Mouse (Mus musculus) hindbrain, embryonic 14.5 days (tissue): ENCODE results near the gene Apold1. TPM values are rescaled to one million over a fixed set of nuclear protein-coding genes. Genes with fewer than 3 reads are reported as not detected.

Experiments
- ATAC-seq: fragments of 200-750 bp; cut with Nextera tagmentation; 2 replicates; pipeline ENCODE4 v1.8.0; 2017; ENCODE audit warnings: moderate number of reproducible peaks, mild to moderate bottlenecking, moderate TSS enrichment, moderate library complexity; ENCODE audit not compliant: low FRiP score
- DNase-seq: peaks from one replicate; pipeline ENCODE4 v3.0.0-alpha.2; 2015; ENCODE audit warnings: low spot score
- H3K27ac ChIP-seq: fragments of 300-500 bp; sonication (generic); 2 replicates; pipeline ENCODE4 v1.5.1; 2014; ENCODE audit warnings: mild to moderate bottlenecking, moderate library complexity
- H3K27me3 ChIP-seq: fragments of 300-500 bp; sonication (generic); 2 replicates; pipeline ENCODE4 v1.6.1; 2014; ENCODE audit warnings: mild to moderate bottlenecking, low read length, mixed read lengths; ENCODE audit not compliant: control insufficient read depth, insufficient read depth
- H3K36me3 ChIP-seq: fragments of 300-500 bp; sonication (generic); replicated peaks from 2 replicates; pipeline ENCODE4 v1.6.1; 2014; ENCODE audit not compliant: control insufficient read depth, insufficient read depth
- H3K4me1 ChIP-seq: fragments of 300-500 bp; sonication (generic); replicated peaks from 2 replicates; pipeline ENCODE4 v1.6.1; 2014; ENCODE audit warnings: antibody characterized with exemption, low read length, mixed read lengths; ENCODE audit not compliant: control insufficient read depth, insufficient read depth
- H3K4me2 ChIP-seq: fragments of 300-500 bp; sonication (generic); replicated peaks from 2 replicates; pipeline ENCODE4 v1.6.1; 2014; ENCODE audit warnings: mild to moderate bottlenecking, moderate library complexity
- H3K4me3 ChIP-seq: fragments of 300-500 bp; sonication (generic); replicated peaks from 2 replicates; pipeline ENCODE4 v1.5.1; 2014; ENCODE audit warnings: mild to moderate bottlenecking, low read length
- H3K9ac ChIP-seq: fragments of 300-500 bp; sonication (generic); 2 replicates; pipeline ENCODE4 v1.6.1; 2014
- H3K9me3 ChIP-seq: fragments of 300-500 bp; sonication (generic); 2 replicates; pipeline ENCODE4 v1.6.1; 2016; ENCODE audit warnings: low read length; ENCODE audit not compliant: control insufficient read depth
- WGBS: fragments of 180-500 bp; shearing (Covaris S2); extraction: QIAGEN DNeasy Blood & Tissue Kit; methylation state at CpG from one replicate; pipeline ENCODE4 v1.1.7; 2014; 5-methylcytosine and 5-hydroxymethylcytosine counted together
- polyA plus RNA-seq: library from polyadenylated mRNA; unstranded; fragments of >200 nt; fragmentation: Nextera tagmentation; extraction: Ambion mirVana; gene quantifications from 2 replicates; pipeline ENCODE4 v1.2.1, GENCODE M21; 2014

Gene Apold1
- polyA plus RNA-seq, 1 experiment from 2014 or later, result 3.9 TPM

DNA sequence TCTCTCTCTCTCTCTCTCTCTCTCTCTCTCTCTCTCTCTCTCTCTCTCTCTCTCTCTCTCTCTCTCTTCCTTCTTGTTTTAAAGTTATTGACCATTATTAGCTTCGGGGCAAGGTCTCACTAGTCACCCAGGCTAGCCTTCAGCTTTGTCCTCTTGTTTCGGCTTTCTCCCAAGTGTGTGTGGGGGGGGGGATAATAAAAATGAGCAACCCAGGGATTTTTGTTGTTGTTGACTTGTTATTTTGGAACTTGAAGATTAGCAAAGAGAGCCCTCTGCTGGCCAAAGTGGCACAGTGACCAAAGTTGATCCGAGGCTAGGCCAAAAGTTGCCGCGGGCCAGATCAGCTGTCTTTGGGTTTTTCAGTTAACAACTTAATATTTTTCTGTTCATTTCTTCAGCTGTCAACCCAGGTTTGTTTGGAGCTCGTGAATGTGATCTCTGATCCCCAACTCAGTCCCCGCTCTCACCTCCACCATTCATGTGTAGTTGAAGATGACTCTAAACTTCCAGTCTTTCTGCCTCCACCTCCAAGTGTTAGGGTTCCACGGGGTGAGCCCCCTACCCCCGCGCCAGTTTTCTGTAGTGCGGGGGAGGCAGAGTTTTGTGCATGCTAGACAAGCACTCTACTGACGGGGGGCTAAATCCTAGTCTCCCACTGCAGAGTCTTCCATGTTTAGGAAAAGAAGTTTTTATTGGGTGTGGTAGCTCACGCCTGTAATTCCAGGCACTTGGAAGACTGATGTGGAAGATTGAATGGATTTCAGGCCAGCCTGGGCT, 34.0 kb upstream of the Apold1 start:
- WGBS, result 50% methylated on average over 13 of the region's 13 CpGs
- no peak overlapping the region for H3K9ac ChIP-seq
- DNase-seq, result peak; percentile 81
- H3K36me3 ChIP-seq, result no peaks in the 10 kb centered on the region
- H3K27ac ChIP-seq, result no peak overlapping the region
- H3K9me3 ChIP-seq, result no peaks in the 10 kb centered on the region
- ATAC-seq, result no peak
- no peak overlapping the region for H3K4me3 ChIP-seq
- H3K27me3 ChIP-seq, result no peaks in the 10 kb centered on the region
- no peak overlapping the region for H3K4me2 ChIP-seq
- no peaks in the 10 kb centered on the region for H3K4me1 ChIP-seq

DNA sequence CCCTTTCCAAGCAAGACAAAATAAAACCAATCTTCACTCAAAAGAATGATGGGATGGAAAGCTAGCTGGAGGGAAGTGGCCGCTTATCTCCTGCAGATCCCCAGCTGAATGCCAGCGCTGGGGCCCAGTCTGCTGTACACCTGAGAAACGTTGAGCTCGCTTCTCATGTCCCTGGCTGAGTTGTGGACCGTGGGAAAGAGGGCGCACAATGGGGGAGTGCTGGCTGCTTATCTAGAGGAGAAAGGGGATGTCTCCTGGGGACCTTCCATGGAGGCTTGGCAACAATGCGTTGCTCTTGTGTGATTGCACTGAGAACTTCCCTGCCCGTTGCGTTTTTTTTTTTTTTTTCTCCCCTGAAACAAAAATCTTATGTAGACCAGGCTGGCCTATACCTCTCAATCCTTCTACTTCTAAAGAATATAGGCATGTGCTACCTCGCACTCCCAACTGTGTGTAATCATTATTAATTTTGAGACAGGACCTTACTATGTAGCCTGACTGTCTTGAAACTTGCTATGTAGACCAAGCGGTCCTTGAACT, 32.9 kb upstream of the Apold1 start:
- Histone ChIP-seq H3K36me3 (no peaks in the 10 kb centered on the region), H3K27me3 (no peaks in the 10 kb centered on the region), H3K4me3 (no peak overlapping the region), H3K27ac (no peak overlapping the region), H3K9ac (no peak overlapping the region), H3K4me2 (no peak overlapping the region), H3K4me1 (no peaks in the 10 kb centered on the region), H3K9me3 (no peaks in the 10 kb centered on the region)
- ATAC-seq (no peak), DNase-seq (no peak)
- 67% methylated on average over 11 of the region's 11 CpGs for WGBS

DNA sequence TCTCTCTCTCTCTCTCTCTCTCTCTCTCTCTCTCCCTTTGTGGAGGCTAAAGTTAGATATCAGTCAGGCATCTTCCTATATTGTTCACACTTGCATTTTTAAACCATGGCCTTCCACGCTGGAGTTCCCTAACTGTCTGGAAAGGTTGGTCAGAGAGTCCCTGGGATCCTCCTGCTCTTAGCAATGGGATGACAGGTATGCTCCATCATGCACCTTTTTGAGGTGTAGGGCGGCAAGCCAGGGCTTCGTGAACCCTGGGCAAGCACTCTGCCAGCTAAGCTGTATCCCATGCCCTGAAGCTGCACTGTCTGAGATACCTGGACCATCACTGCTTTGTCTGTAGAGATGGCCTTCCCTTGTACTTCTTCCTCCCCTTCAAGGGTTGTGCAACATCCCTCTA, 32.3 kb upstream of the Apold1 start:
- DNase-seq (no peak), ATAC-seq (no peak)
- WGBS, result 93% methylated on average over 3 of the region's 3 CpGs
- Histone ChIP-seq H3K9ac (no peak overlapping the region), H3K4me2 (no peak overlapping the region), H3K4me3 (no peak overlapping the region), H3K36me3 (no peaks in the 10 kb centered on the region), H3K4me1 (no peaks in the 10 kb centered on the region), H3K9me3 (no peaks in the 10 kb centered on the region), H3K27ac (no peak overlapping the region), H3K27me3 (no peaks in the 10 kb centered on the region)

DNA sequence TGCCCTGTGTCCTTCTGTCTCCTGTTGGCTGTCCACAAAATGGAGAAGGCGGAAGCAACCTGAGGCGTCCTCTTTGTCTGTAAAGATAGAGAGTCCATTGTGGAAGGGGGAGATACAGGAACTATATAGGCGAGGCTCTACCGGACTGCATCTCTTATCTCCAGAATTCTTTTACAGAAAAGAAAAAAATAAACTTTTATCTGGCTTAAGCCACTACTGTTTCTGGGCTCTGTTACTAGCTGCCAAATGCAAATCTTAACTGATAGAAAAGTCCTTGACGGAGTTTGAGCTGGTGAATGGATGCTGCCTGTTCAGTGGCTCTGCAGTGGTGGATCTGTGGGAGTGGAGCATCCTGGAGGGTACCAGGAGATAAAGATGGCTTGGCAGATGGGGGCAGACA, 30.2 kb upstream of the Apold1 start:
- no peak for DNase-seq
- ATAC-seq, result no peak
- 80% methylated on average over 5 of the region's 5 CpGs for WGBS

DNA sequence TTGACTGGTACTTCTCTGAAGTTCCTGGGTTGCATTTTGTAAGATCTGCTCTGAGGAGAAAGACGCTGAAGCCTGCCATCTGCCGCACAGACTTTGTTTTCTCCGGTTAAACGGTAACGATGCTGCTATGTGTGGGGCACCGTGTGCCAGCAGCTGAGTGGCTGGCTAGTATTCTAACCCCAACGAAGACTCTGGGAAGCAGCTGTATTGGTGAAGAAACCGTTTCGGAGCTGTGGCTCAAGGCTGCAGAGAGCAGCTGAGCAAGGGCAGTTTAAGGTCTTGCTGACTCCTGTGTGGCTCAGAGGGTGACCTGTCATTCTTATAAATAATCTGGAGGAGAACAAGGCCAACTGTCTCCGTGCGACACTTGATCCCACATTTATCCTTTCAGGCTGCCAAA, 27.5 kb upstream of the Apold1 start:
- H3K36me3 ChIP-seq, result no peaks in the 10 kb centered on the region
- 48% methylated on average over 11 of the region's 11 CpGs for WGBS
- no peaks in the 10 kb centered on the region for H3K9me3 ChIP-seq
- DNase-seq (no peak), ATAC-seq (peak; percentile 21; the same call in 1 of the 2 replicates)
- H3K9ac ChIP-seq, result no peak overlapping the region
- H3K4me2 ChIP-seq, result no peak overlapping the region
- no peaks in the 10 kb centered on the region for H3K27me3 ChIP-seq
- H3K27ac ChIP-seq, result no peak overlapping the region
- no peaks in the 10 kb centered on the region for H3K4me1 ChIP-seq
- no peak overlapping the region for H3K4me3 ChIP-seq

More for the DNA sequence above, 30.2 kb upstream of the Apold1 start:
- H3K27me3 ChIP-seq, result no peaks in the 10 kb centered on the region
- H3K27ac ChIP-seq, result no peak overlapping the region
- H3K9ac ChIP-seq, result no peak overlapping the region
- no peaks in the 10 kb centered on the region for H3K36me3 ChIP-seq
- H3K4me2 ChIP-seq, result no peak overlapping the region
- no peak overlapping the region for H3K4me3 ChIP-seq
- H3K9me3 ChIP-seq, result no peaks in the 10 kb centered on the region
- H3K4me1 ChIP-seq, result no peaks in the 10 kb centered on the region

DNA sequence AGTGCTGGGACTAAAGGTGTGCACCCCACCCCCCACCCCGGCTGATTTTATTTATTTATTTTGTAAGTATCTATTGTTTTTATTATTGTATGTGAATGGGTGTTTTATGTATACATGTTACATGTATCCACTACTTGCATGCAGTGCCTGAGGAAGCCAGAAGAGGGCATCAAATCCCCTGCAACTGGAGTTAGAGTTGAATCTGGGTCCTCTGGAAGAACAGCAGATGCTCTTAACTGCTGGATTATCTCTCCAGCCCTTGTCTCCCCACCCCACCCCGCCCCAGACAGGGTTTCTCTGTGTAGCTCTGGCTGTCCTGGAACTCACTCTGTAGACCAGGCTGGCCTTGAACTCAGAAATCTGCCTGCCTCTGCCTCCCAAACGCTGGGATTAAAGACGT, 25.1 kb upstream of the Apold1 start:
- H3K4me3 ChIP-seq, result no peak overlapping the region
- no peak overlapping the region for H3K9ac ChIP-seq
- no peaks in the 10 kb centered on the region for H3K4me1 ChIP-seq
- WGBS, result 84% methylated on average over 4 of the region's 4 CpGs
- H3K9me3 ChIP-seq, result no peaks in the 10 kb centered on the region
- H3K36me3 ChIP-seq, result no peaks in the 10 kb centered on the region
- no peaks in the 10 kb centered on the region for H3K27me3 ChIP-seq
- DNase-seq (no peak), ATAC-seq (no peak)
- H3K4me2 ChIP-seq, result no peak overlapping the region
- no peak overlapping the region for H3K27ac ChIP-seq

DNA sequence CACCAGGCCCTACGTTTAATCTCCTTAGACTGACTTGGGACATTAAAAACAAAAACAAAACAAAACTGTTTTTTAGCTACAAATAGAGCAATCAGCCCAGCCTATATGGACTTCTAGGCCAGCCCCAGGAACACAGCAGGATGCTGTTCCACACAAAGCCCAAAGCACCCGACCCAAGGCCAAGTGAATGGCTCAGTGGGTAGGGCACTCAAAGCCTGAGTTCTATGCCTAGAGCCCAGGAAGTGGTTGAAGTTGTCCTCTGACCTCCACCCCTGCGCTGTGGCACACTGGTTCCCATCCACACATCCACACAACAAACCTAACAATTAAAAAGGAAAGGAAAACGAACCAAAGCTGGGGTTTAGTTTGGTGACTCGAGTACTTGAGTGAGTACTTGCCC, 20.2 kb upstream of the Apold1 start:
- DNase-seq (no peak), ATAC-seq (no peak)
- Histone ChIP-seq H3K9me3 (no peaks in the 10 kb centered on the region), H3K27me3 (no peaks in the 10 kb centered on the region), H3K36me3 (no peaks in the 10 kb centered on the region), H3K27ac (no peak overlapping the region), H3K9ac (no peak overlapping the region), H3K4me1 (no peaks in the 10 kb centered on the region), H3K4me3 (no peak overlapping the region), H3K4me2 (no peak overlapping the region)
- 57% methylated on average over 5 of the region's 5 CpGs for WGBS

DNA sequence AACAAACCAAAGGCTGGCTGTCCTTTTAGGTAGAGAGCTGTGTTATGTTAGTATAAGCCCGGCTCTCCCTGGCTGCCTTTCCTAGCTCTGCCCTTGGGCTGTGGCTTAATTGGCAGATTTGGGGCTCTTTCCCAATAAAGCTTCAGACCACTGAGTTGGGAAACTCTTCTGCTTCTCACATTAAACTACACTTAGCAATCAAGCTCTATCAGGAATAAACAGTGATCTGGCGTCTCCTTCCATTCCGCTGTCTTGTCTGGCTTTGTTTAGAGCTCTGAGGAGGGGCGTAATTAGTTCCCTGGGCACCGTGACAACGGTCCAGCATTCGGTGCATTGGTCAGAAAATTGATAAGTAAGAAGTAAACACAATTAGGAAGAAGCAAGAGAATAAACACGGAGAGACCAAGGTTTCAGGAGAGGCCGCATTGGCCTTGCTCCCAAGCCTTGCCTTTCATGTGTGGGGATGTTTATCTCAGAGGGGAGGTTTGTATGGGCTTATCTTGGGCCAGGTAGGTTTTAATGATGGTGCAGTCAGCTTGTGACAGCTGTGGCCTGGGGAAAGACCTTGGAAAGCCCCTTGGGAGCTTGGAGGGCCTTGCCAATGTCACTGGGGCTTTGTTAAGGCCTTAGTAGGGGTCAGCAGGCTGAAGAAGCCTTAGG, 19.5 kb upstream of the Apold1 start:
- 37% methylated on average over 9 of the region's 9 CpGs for WGBS
- H3K9me3 ChIP-seq, result no peaks in the 10 kb centered on the region
- H3K27me3 ChIP-seq, result no peaks in the 10 kb centered on the region
- H3K4me2 ChIP-seq, result no peak overlapping the region
- H3K27ac ChIP-seq, result no peak overlapping the region
- H3K36me3 ChIP-seq, result no peaks in the 10 kb centered on the region
- no peak overlapping the region for H3K4me3 ChIP-seq
- DNase-seq (no peak), ATAC-seq (no peak)
- H3K9ac ChIP-seq, result no peak overlapping the region
- no peaks in the 10 kb centered on the region for H3K4me1 ChIP-seq

DNA sequence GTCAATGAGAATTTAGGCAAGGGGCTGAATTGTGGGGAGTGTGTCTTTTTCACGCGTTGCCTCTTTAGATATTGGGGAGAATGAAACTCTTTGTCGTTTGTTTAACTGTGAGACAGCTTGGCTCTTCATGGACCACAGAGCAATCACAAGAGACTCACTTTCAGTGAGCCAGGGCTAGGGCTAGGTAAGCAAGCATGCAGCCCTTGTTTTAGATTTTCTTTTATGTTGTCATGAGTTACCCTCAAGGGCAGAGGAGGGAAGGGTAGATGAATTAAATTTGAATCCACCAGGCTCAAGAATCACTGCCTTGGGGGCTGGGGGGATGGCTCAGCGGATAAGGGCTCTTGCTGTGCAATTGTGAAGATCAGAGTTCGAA, 19.0 kb upstream of the Apold1 start:
- no peak overlapping the region for H3K27ac ChIP-seq
- no peaks in the 10 kb centered on the region for H3K27me3 ChIP-seq
- no peaks in the 10 kb centered on the region for H3K36me3 ChIP-seq
- DNase-seq (no peak), ATAC-seq (no peak)
- H3K9me3 ChIP-seq, result no peaks in the 10 kb centered on the region
- H3K4me1 ChIP-seq, result no peaks in the 10 kb centered on the region
- H3K9ac ChIP-seq, result no peak overlapping the region
- H3K4me2 ChIP-seq, result no peak overlapping the region
- 41% methylated on average over 5 of the region's 5 CpGs for WGBS
- H3K4me3 ChIP-seq, result no peak overlapping the region
